9 mouse cellular contexts compared by ENCODE assay signal in the genomic region with DNA sequence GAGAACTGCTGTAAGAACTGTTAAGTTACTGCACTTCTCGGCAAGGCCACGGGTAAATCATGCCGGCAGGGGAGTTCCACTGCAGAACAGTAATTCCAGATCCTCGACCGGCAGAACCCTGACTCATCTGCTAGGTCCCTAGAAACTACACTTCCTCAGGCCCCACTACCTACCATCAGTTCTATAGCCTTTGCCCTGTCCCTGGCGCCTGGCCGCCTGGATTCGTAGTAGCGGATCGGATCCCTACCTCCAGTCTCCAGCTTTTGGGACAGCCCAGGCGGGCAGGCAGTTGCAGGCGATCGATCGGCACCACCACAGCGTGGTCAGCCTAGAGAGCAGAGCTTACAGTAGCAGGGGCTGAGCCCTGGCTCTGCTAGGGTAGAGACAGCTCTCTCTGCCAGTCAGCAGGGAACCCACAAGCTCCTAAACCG. TPM values are rescaled to one million over a fixed set of nuclear protein-coding genes. Genes with fewer than 3 reads are reported as not detected.
DNase-seq lines count a peak whose midpoint lies in the region; ATAC-seq lines count a peak whose summit lies in the region.
"Had no signal": no experiment of that assay in that cellular context is flagged by ENCODE, and none has a peak within 500 bp of the region (broad histone marks: within the 10 kb centered on the region; RNA-seq: fewer than 3 reads in every experiment).

No protein-coding gene starts in this region.

- peaks cover 14% of the 10 kb centered on the region for H3K4me1 ChIP-seq in lung, embryonic 15.5 days
- peaks cover 9% of the 10 kb centered on the region for H3K4me1 ChIP-seq in embryonic facial prominence, embryonic 11.5 days (ENCODE audit: control insufficient read depth, insufficient read depth, low read length)
- H3K4me1 ChIP-seq in limb, embryonic 13.5 days, result peaks cover 78% of the 10 kb centered on the region
- H3K4me1 ChIP-seq in neural tube, embryonic 12.5 days, result peaks cover 10% of the 10 kb centered on the region

- peak overlapping the region; percentile 30 for H3K4me3 ChIP-seq in lung, embryonic 15.5 days
- peak overlapping the region; percentile 21; the same call in 1 of the 2 replicates for H3K4me3 ChIP-seq in embryonic facial prominence, embryonic 11.5 days (ENCODE audit: low read depth, low read length)
- H3K4me3 ChIP-seq in limb, embryonic 13.5 days, result peak overlapping the region; percentile 39
- H3K4me3 ChIP-seq in neural tube, embryonic 12.5 days, result 0 out of 2 replicates have a peak overlapping the region, but pooled peaks have one; percentile 20

- peak overlapping the region; percentile 29 for H3K9ac ChIP-seq in lung, embryonic 15.5 days
- peak overlapping the region; percentile 37 for H3K9ac ChIP-seq in embryonic facial prominence, embryonic 11.5 days (replicated peaks; ENCODE audit: low read length)
- H3K9ac ChIP-seq in limb, embryonic 13.5 days, result peak overlapping the region; percentile 68
- H3K9ac ChIP-seq in neural tube, embryonic 12.5 days, result 0 out of 2 replicates have a peak overlapping the region, but pooled peaks have one; percentile 30

- H3K27me3 ChIP-seq in lung, embryonic 15.5 days, result peaks cover 79% of the 10 kb centered on the region
- H3K27me3 ChIP-seq in embryonic facial prominence, embryonic 11.5 days (ENCODE audit: control insufficient read depth, insufficient read depth, low read length), result peaks cover 8% of the 10 kb centered on the region; the same call in 1 of the 2 replicates
- H3K27me3 ChIP-seq in limb, embryonic 13.5 days, result peaks cover 67% of the 10 kb centered on the region
- peaks cover 53% of the 10 kb centered on the region for H3K27me3 ChIP-seq in neural tube, embryonic 12.5 days (replicated peaks)
- H3K27me3 ChIP-seq: Patski had no signal

- 8% methylated on average over 16 of the region's 16 CpGs for WGBS in lung, embryonic 15.5 days
- WGBS in embryonic facial prominence, embryonic 11.5 days, result 2% methylated on average over 16 of the region's 16 CpGs
- 3% methylated on average over 16 of the region's 16 CpGs for WGBS in limb, embryonic 13.5 days
- WGBS in neural tube, embryonic 12.5 days, result 4% methylated on average over 16 of the region's 16 CpGs

- no peaks in the 10 kb centered on the region for H3K36me3 ChIP-seq in lung, embryonic 15.5 days
- no peaks in the 10 kb centered on the region for H3K36me3 ChIP-seq in embryonic facial prominence, embryonic 11.5 days (replicated peaks; ENCODE audit: control insufficient read depth, insufficient read depth, low read depth, low read length)
- H3K36me3 ChIP-seq in limb, embryonic 13.5 days, result no peaks in the 10 kb centered on the region
- no peaks in the 10 kb centered on the region for H3K36me3 ChIP-seq in neural tube, embryonic 12.5 days

- no peaks in the 10 kb centered on the region for H3K9me3 ChIP-seq in lung, embryonic 15.5 days
- H3K9me3 ChIP-seq in embryonic facial prominence, embryonic 11.5 days (replicated peaks; ENCODE audit: control insufficient read depth, low read length), result no peaks in the 10 kb centered on the region
- no peaks in the 10 kb centered on the region for H3K9me3 ChIP-seq in limb, embryonic 13.5 days
- no peaks in the 10 kb centered on the region for H3K9me3 ChIP-seq in neural tube, embryonic 12.5 days

- peak overlapping the region; percentile 60 for H3K4me2 ChIP-seq in lung, embryonic 15.5 days
- H3K4me2 ChIP-seq in embryonic facial prominence, embryonic 11.5 days (ENCODE audit: low read depth, low read length), result peak overlapping the region; percentile 45
- peak overlapping the region; percentile 67 for H3K4me2 ChIP-seq in limb, embryonic 13.5 days (replicated peaks)
- H3K4me2 ChIP-seq in neural tube, embryonic 12.5 days (replicated peaks), result peak overlapping the region; percentile 54

- DNase-seq in lung, postnatal 36 days, result no peak
- DNase-seq in embryonic facial prominence, embryonic 11.5 days (ENCODE audit: low spot score), result peak; percentile 67
- peak; percentile 68 for DNase-seq in heart, postnatal 4 days
- no peak for DNase-seq in left cerebral cortex, adult 11 months (ENCODE audit: low spot score)
- DNase-seq in right cerebral cortex, postnatal 10 days (ENCODE audit: low spot score in 2 of 2), result no peak

- ATAC-seq in lung, embryonic 15.5 days (ENCODE audit: borderline replicate concordance, extremely low read depth, low FRiP score, low TSS enrichment), result peak; percentile 62
- ATAC-seq in embryonic facial prominence, embryonic 11.5 days (replicated peaks; ENCODE audit: insufficient number of reproducible peaks, low FRiP score, low TSS enrichment, low read depth), result peak; percentile 77; the same call in 1 of the 2 replicates
- peak; percentile 51; the same call in 1 of the 2 replicates for ATAC-seq in limb, embryonic 13.5 days (ENCODE audit: low FRiP score, low read depth)
- ATAC-seq in neural tube, embryonic 12.5 days (ENCODE audit: low FRiP score, low read depth), result peak; percentile 75
- ATAC-seq: Patski had no signal

- H3K27ac ChIP-seq in lung, embryonic 15.5 days, result no peak overlapping the region
- H3K27ac ChIP-seq in embryonic facial prominence, embryonic 11.5 days (replicated peaks; ENCODE audit: low read depth, low read length), result no peak overlapping the region
- H3K27ac ChIP-seq in limb, embryonic 13.5 days, result peak overlapping the region; percentile 44; the same call in 1 of the 2 replicates
- H3K27ac ChIP-seq in neural tube, embryonic 12.5 days, result no peak overlapping the region

RNA-seq across cellular contexts. Expression of a gene that starts 14.2 kb away (rescaled TPM):
- 0.47 and 0.53 TPM in 2 replicates for polyA plus RNA-seq in lung, embryonic 15.5 days (2015; fragmentation: Nextera tagmentation; extraction: Ambion mirVana)
- 9.3 and 10.6 TPM in 2 replicates for polyA plus RNA-seq in embryonic facial prominence, embryonic 11.5 days (2014; fragmentation: Nextera tagmentation; extraction: Ambion mirVana)
- 10 to 100 TPM in 1 of 2 experiments, 1 to 10 TPM in 1; 8.7 to 10.1 TPM for total RNA-seq in heart, postnatal 4 days (2021)
- 5.1 and 6.8 TPM in 2 replicates for polyA plus RNA-seq in limb, embryonic 13.5 days (2015; fragmentation: Nextera tagmentation; extraction: Ambion mirVana)
- polyA plus RNA-seq in neural tube, embryonic 12.5 days (2016; fragmentation: Nextera tagmentation; extraction: Ambion mirVana), result 6.9 and 7.7 TPM in 2 replicates

Comparison
In these comparisons a context has a peak if more than half of its experiments do, and no peak if none do; other contexts are left out.
1. DNase-seq: peak in embryonic facial prominence, embryonic 11.5 days (single experiment) and heart, postnatal 4 days (single experiment); none in lung, postnatal 36 days (single experiment), left cerebral cortex, adult 11 months (single experiment) and right cerebral cortex, postnatal 10 days (0 of 2).
2. Peak in every context shown above with its lines, with median percentiles within 50 percentile points of each other: ATAC-seq, H3K4me2 ChIP-seq, H3K4me3 ChIP-seq and H3K9ac ChIP-seq.